Mouse (Mus musculus) kidney, postnatal 0 days (tissue): ENCODE results near the gene Cd19. TPM values are rescaled to one million over a fixed set of nuclear protein-coding genes. Genes with fewer than 3 reads are reported as not detected.
A peak's percentile ranks its signal among the peaks of the same experiment; 100 is the strongest.

Source experiments
- ATAC-seq: fragments of 200-750 bp; cut with Nextera tagmentation; replicated peaks from 2 replicates; pipeline ENCODE4 v1.8.0; 2017; ENCODE audit warnings: low read depth, moderate number of reproducible peaks, moderate TSS enrichment, moderate library complexity; ENCODE audit not compliant: low FRiP score
- DNase-seq: peaks from one replicate; pipeline ENCODE4 v3.0.0-alpha.2; 2016; ENCODE audit warnings: low spot score
- H3K27ac ChIP-seq: fragments of 300-500 bp; sonication (generic); 2 replicates; pipeline ENCODE4 v1.5.1; 2014; ENCODE audit warnings: mild to moderate bottlenecking
- H3K27me3 ChIP-seq: fragments of 300-500 bp; sonication (generic); 2 replicates; pipeline ENCODE4 v1.6.1; 2014; ENCODE audit warnings: low read length, mixed read lengths; ENCODE audit not compliant: insufficient read depth
- H3K36me3 ChIP-seq: fragments of 300-500 bp; sonication (generic); 2 replicates; pipeline ENCODE4 v1.6.1; 2014; ENCODE audit warnings: low read length, mixed read lengths; ENCODE audit not compliant: insufficient read depth
- H3K4me1 ChIP-seq: fragments of 300-500 bp; sonication (generic); replicated peaks from 2 replicates; pipeline ENCODE4 v1.6.1; 2014; ENCODE audit warnings: antibody characterized with exemption, low read length, mixed read lengths; ENCODE audit not compliant: insufficient read depth
- H3K4me2 ChIP-seq: fragments of 300-500 bp; sonication (generic); 2 replicates; pipeline ENCODE4 v1.6.1; 2014; ENCODE audit warnings: mild to moderate bottlenecking, low read length, moderate library complexity, mixed read lengths
- H3K4me3 ChIP-seq: fragments of 300-500 bp; sonication (generic); replicated peaks from 2 replicates; pipeline ENCODE4 v1.5.1; 2014; ENCODE audit warnings: low read depth, low read length
- H3K9ac ChIP-seq: fragments of 300-500 bp; sonication (generic); 2 replicates; pipeline ENCODE4 v1.6.1; 2014; ENCODE audit warnings: low read depth, low read length
- H3K9me3 ChIP-seq: fragments of 300-500 bp; sonication (generic); replicated peaks from 2 replicates; pipeline ENCODE4 v1.6.1; 2016; ENCODE audit warnings: low read length, inconsistent platforms, mixed read lengths
- CTCF ChIP-seq: IDR thresholded peaks from 2 replicates; pipeline ENCODE4 v1.5.1; 2016; ENCODE audit warnings: antibody characterized with exemption, low read depth, mild to moderate bottlenecking, moderate library complexity
- WGBS: fragments of 180-500 bp; shearing (Covaris S2); extraction: QIAGEN DNeasy Blood & Tissue Kit; methylation state at CpG from one replicate; pipeline ENCODE4 v1.1.7; 2014; 5-methylcytosine and 5-hydroxymethylcytosine counted together
- polyA plus RNA-seq: library from polyadenylated mRNA; unstranded; fragments of >200 nt; fragmentation: Nextera tagmentation; extraction: Ambion mirVana; gene quantifications from 2 replicates; pipeline ENCODE4 v1.2.1, GENCODE M21; 2015

Cd19 gene
- polyA plus RNA-seq, 1 experiment from 2014 or later = 0.16 TPM

DNA sequence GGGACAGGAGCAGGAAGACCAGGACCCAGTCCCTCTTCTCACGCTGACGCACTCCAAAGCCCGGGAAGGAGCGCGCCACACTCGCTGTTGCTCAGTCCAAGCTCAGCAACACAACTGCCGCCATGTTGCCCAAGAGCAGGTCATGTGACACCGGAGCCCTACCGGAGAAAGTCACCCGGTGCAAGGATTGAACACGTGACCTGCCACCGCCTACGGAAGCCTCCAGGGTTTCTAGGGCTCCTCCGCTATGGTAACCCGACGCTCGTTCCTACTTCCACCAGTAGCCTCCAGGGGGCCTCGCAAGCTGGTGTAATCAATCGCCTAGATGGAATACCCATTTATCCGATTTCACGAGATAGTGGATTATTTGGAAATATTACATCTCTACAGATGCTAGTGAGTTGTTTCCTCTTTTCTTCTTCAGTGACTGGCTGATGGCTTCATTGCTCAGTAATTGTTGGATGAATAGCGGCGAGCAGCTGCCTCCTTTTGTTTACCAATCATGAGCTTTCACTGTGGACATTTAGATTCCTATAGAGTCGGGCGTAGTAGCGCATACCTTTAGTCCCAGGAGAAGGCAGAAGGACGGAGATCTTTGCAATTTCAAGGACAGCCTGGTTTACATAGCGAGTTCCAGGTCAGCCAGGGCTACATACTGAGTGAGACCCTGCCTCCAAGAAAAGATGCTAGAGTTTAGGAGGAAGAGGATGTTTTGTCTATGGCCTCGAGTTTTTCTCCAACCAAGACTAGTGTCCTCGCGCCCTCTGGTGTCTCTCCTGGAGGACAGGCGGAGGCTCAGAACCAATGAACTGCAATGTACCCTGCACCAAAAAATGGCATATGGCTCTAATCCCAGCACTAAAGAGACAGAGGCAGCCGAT, 37.2 kb downstream of the Cd19 start, which contains the start of gene Spns1:
TSS of gene Spns1 (minus strand) at position 173 of the 881 bp plus-strand sequence.
- ATAC-seq (peak; percentile 98), DNase-seq (peak; percentile 99)
- peaks cover 8% of the 10 kb centered on the region; the same call in 1 of the 2 replicates for H3K4me1 ChIP-seq
- H3K27ac ChIP-seq = peak within 1 kb of the TSS; percentile 77
- H3K4me2 ChIP-seq = peak within 1 kb of the TSS; percentile 98
- under 1% methylated on average over 33 of the region's 33 CpGs for WGBS
- H3K36me3 ChIP-seq = 0 out of 2 replicates have a peak, but pooled peaks cover 5% of the 10 kb centered on the region
- peak within 1 kb of the TSS; percentile 88 for H3K4me3 ChIP-seq
- TF ChIP-seq CTCF = peak; percentile 86
- peak within 1 kb of the TSS; percentile 93 for H3K9ac ChIP-seq
- no peaks in the 10 kb centered on the region for H3K9me3 ChIP-seq
- no peaks in the 10 kb centered on the region for H3K27me3 ChIP-seq

GRCm38 (mm10) chr7:126376903-126377277, 37.8 kb downstream of the Cd19 start:
- peak overlapping the region; percentile 98 for H3K4me2 ChIP-seq
- 1% methylated on average over 27 of the region's 27 CpGs for WGBS
- H3K9ac ChIP-seq = peak overlapping the region; percentile 93
- no peaks in the 10 kb centered on the region for H3K9me3 ChIP-seq
- peaks cover 8% of the 10 kb centered on the region; the same call in 1 of the 2 replicates for H3K4me1 ChIP-seq
- DNase-seq = no peak
- H3K4me3 ChIP-seq = peak overlapping the region; percentile 88
- peak; percentile 34 for ATAC-seq
- no peaks in the 10 kb centered on the region for H3K27me3 ChIP-seq
- 0 out of 2 replicates have a peak, but pooled peaks cover 11% of the 10 kb centered on the region for H3K36me3 ChIP-seq
- TF ChIP-seq CTCF = no peak
- H3K27ac ChIP-seq = peak overlapping the region; percentile 77

DNA sequence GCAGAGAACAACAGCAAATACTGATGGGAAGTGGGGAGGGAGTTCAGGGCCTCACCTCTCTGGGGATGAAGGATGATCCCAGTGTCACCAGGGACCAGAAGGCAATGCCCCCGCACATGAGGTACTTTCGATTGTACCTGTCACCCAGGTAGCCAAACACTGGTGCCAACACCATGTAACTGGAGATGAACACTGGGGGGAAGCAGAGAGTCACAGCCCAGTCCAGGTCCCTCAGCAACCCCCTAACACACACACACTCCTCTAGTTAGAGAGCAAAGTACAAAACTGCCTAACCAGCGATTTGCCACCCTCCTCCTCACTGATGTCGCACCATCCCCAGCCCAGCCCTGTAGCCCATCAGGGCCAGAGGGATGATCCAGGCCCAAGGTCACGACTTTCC, 39.7 kb downstream of the Cd19 start:
- H3K27me3 ChIP-seq = no peaks in the 10 kb centered on the region
- 83% methylated on average over 5 of the region's 5 CpGs for WGBS

DNA sequence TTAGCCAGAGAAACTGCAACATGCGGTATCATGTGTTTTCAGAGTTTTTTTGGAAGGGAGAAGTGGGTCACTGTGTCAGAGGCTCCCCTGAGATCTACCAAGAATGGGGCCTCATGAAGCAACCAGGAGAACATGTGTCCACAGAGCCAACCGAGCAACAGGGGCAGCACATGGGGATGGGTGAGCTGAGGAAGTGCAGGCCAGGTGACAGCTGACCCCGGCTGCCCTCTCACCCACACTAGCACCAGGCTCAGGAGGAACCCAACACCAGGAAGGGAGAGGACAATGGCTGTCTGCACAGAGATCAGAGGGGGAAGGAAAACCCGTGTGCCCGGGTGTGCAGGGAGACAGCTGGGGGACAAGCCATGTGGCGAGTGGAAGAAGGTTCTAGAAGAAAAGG, 40.2 kb downstream of the Cd19 start:
- 72% methylated on average over 6 of the region's 6 CpGs for WGBS
- Histone ChIP-seq H3K27me3 (no peaks in the 10 kb centered on the region), H3K9ac (no peak overlapping the region), H3K4me3 (no peak overlapping the region), H3K27ac (no peak overlapping the region), H3K36me3 (peaks cover 27% of the 10 kb centered on the region; the same call in 1 of the 2 replicates), H3K4me1 (peaks cover 8% of the 10 kb centered on the region; the same call in 1 of the 2 replicates), H3K9me3 (no peaks in the 10 kb centered on the region), H3K4me2 (no peak overlapping the region)
- ATAC-seq = no peak
- no peak for DNase-seq
- TF ChIP-seq CTCF = no peak

More for the DNA sequence above, 39.7 kb downstream of the Cd19 start:
- peaks cover 8% of the 10 kb centered on the region; the same call in 1 of the 2 replicates for H3K4me1 ChIP-seq
- no peak overlapping the region for H3K4me2 ChIP-seq
- H3K4me3 ChIP-seq = no peak overlapping the region
- H3K9ac ChIP-seq = no peak overlapping the region
- H3K27ac ChIP-seq = no peak overlapping the region
- peaks cover 22% of the 10 kb centered on the region; the same call in 1 of the 2 replicates for H3K36me3 ChIP-seq
- peak; percentile 37; the same call in 1 of the 2 replicates for TF ChIP-seq CTCF
- no peaks in the 10 kb centered on the region for H3K9me3 ChIP-seq
- DNase-seq (no peak), ATAC-seq (no peak)

DNA sequence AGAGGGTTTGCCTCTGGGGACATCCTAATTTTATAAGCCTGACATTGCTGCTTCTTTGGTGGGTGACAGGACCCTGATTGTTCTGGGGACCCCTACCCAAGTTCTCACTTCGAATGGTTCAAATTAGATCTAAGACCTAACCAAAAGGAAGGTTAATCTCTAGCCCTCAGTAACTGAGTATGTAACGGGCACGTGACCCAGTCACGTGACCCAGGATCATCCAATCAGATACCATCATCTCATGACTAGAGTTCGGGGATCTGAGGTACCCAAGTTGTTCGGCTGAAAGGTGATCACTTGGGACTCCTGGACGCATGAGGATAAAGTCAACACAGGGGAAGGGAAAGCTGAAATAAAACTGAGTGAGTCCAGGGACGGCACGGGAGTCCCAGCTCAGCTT, 41.7 kb downstream of the Cd19 start:
- Histone ChIP-seq H3K27ac (no peak overlapping the region), H3K36me3 (peaks cover 27% of the 10 kb centered on the region; the same call in 1 of the 2 replicates), H3K9ac (no peak overlapping the region), H3K4me1 (peaks cover 8% of the 10 kb centered on the region; the same call in 1 of the 2 replicates), H3K4me3 (no peak overlapping the region), H3K4me2 (no peak overlapping the region), H3K27me3 (no peaks in the 10 kb centered on the region), H3K9me3 (no peaks in the 10 kb centered on the region)
- ATAC-seq (no peak), DNase-seq (no peak)
- no peak for TF ChIP-seq CTCF
- 83% methylated on average over 9 of the region's 9 CpGs for WGBS

GRCm38 (mm10) chr7:126369393-126369792, 45.3 kb downstream of the Cd19 start, which contains the start of gene Lat:
Lat (minus strand) TSS chr7:126369570.
- 74% methylated on average over 13 of the region's 13 CpGs for WGBS
- ATAC-seq (no peak), DNase-seq (no peak)
- no peak within 1 kb of the TSS for H3K4me2 ChIP-seq
- peaks cover 27% of the 10 kb centered on the region; the same call in 1 of the 2 replicates for H3K36me3 ChIP-seq
- H3K4me3 ChIP-seq = no peak within 1 kb of the TSS
- no peak within 1 kb of the TSS for H3K27ac ChIP-seq
- H3K9ac ChIP-seq = no peak within 1 kb of the TSS
- no peaks in the 10 kb centered on the region for H3K4me1 ChIP-seq
- H3K9me3 ChIP-seq = no peaks in the 10 kb centered on the region
- H3K27me3 ChIP-seq = no peaks in the 10 kb centered on the region
- no peak for TF ChIP-seq CTCF
